Mouse (Mus musculus): ENCODE measurements around the gene Prph.
A peak's percentile ranks its signal among the peaks of the same experiment; 100 is the strongest.

The Prph gene

DNA sequence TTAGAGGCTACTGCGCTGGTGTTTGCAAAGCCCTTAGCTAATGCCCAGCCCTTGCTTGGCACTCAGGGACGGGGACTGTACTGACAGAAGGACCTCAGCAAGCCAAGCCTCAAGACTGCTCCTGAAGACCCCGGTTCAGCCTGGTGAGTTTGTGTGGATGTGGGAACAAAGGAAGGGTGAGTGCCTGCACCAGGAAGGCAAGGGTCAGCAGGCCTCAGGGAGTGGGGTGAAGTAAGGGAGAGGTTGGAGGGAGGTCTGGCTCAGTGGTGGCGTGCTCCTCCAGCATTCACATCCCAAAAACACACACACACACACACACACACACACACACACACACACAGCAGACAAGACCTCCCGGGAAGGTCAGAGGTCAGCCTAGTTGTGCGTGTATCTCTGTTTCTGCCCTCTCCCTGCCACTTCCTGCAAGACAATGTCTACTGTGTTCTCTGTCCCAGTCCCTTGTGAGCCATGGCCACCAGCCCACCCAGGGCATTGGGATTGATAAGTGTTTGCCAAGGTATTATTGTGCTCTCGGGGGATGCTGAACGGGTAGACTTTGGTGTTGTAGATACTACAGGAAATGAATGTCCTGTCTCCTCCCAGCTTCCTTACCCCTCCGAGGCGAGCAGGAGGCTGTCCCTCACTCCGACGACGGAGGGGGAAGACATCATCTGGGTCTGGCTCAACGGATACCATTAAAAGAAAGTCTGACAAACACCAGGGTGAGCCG, 23.4 kb downstream of the Prph start:
- no peak for DNase-seq

DNA sequence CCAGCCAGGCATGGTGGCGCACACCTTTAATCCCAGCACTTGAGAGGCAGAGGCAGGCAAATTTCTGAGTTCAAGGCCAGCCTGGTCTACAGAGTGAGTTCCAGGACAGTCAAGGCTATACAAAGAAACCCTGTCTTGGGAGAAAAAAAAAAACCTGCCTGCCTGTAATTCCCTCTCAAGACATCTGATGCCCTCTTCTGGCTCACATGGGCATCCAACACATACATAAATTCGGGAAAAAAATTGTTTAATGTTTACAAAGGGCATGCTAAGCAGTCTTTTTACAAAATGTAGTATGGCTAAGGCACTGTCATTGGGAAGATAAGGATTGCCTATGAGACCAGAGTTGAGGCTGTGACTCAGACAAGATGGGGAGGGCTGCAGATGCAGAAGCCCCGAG, 24.8 kb downstream of the Prph start:
- no peak for DNase-seq

- no peak for DNase-seq
Measured at GRCm38 (mm10) chr15:99082322-99082721, 27.3 kb downstream of the Prph start.

DNA sequence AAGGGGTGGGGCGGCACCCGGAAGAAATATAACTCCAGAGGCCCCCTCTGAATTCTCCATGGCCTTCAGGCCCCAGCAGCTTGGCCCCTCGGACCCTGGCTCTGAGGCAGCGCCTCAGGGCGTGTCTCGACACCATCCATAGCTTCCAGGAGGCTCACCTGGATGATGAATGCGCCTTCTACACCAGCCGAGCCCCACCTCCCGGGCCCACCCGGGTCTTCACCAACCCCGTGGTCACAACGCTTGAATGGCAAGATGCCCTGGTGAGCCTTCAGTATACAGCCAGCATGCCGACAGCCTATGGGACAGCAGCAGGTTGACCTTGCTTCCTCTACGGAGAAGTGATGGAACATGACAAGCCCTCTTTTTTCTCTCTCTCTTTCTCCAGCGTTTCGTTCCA, 27.9 kb downstream of the Prph start:
- no peak for DNase-seq

DNA sequence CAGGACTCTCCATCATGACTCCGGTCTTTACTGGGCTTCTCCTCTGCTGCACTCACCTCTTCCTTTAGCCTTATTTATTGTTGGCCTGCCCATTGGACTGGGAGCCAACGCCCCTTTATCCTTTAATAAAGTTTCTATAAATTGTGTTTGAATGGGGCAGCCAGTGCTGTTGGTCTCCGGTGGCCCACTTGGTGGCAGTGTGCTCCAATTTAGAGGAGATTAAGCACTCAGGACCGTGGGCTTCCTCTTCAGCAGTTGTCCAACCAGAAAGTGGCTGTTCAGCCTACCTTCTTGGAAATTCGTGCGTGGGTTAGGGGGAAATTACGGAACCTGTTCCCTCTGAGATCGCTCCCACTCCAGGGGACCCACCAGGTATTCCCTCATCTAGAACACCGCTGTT, 28.3 kb downstream of the Prph start:
- peak; percentile 73 for DNase-seq

GRCm38 (mm10) chr15:99083867-99084557, 29.0 kb downstream of the Prph start:
- DNase-seq: no peak

DNA sequence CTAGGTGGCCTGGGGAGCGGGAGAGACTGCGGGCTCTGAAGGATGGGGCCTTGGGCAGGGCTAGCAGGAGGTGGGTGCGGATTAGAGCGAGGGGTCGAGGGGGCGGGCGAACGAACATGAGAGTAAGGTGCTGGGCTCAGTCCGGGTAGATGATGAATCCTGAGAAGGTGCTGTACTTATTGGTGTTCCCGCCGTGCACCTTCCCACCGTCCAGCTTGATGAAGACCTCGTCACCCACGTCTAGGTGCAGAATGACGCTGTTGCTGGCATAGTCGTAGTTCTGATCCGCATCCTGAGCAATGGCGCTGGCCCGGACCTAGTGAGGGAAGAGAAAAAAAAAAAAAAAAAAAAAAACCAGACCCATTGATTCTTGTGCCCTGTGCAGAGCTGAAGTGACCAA, 29.6 kb downstream of the Prph start:
- no peak for DNase-seq

GRCm38 (mm10) chr15:99085997-99086396, 31.0 kb downstream of the Prph start:
- DNase-seq: no peak

GRCm38 (mm10) chr15:99087253-99088075, 32.5 kb downstream of the Prph start, which contains the start of gene C1ql4:
TSS of gene C1ql4 (minus strand) at chr15:99087817.
- DNase-seq: no peak

- peak; percentile 76 for DNase-seq
Measured at GRCm38 (mm10) chr15:99088292-99088691, 33.3 kb downstream of the Prph start.

- no peak for DNase-seq
Measured at GRCm38 (mm10) chr15:99089069-99089468, 34.1 kb downstream of the Prph start.

DNA sequence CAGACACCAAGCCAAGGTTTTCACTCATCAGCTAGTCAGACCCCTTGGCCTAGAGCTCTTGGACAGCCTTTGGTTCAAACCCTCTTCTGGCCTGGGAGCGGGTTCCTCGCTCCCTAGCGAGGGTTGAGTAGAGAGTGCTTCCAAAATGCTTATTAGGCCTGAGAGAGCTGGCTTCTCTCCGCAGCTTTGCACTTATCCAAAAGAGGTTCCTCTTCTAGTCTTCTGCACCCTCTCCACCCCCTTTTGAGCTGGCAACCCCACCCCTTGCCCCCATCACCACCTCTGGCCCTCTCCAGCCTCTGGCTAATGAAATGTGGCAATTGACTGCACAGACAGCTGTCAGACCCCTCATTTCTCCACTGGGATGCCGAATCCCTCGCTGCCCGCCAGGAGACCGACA, 37.9 kb downstream of the Prph start, which contains the start of gene Dnajc22:
Dnajc22 (plus strand) TSS at position 301 of the 400 bp plus-strand sequence.
- no peak for DNase-seq

DNA sequence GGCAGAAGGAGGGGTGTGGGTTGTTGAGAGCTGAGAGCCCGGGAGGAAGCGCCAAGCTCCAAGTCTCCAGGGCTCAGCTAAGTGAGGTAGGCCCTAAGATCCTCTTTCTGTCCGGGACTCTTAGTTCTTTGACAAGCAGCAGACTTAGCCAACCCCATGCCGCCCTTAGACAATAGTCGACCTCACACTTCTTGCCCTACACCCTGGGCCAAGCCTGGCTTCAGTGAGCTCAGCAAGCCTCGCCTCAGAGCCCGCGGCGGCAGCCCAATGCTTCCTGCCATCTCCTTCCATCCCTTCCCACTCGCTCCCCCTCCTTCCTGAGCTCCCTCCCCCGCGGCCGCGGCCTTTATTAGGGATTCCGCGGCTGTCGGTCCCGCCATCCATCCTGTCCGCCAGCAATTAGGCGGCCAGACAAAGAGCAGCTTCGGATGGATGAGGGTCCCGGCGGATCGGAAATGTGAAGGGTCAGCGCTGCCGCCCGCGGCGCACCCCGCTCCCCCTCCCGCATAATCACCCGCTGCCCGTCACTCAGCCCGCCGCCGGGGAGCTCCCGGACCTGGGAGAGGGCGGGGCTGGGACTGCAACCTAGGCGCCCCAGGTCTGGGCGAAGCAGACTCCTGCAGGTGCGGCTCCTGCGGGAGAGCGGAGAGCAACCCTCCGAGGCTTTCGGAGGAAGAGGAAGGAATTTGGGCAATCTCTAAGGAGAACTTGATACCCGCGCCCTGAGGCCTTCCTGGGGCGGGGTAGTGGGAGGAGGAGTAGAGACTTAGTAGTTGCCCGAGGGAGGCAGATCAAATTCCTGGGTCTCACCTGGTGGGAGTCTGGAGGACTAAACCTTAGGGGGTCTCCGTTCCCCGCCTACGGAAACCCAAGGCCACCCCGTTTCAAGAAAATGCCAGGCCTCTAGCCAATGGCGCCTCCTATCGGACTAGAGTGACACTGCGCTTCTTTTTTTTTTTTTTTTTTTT, 38.6 kb downstream of the Prph start:
- DNase-seq: peak; percentile 39

DNA sequence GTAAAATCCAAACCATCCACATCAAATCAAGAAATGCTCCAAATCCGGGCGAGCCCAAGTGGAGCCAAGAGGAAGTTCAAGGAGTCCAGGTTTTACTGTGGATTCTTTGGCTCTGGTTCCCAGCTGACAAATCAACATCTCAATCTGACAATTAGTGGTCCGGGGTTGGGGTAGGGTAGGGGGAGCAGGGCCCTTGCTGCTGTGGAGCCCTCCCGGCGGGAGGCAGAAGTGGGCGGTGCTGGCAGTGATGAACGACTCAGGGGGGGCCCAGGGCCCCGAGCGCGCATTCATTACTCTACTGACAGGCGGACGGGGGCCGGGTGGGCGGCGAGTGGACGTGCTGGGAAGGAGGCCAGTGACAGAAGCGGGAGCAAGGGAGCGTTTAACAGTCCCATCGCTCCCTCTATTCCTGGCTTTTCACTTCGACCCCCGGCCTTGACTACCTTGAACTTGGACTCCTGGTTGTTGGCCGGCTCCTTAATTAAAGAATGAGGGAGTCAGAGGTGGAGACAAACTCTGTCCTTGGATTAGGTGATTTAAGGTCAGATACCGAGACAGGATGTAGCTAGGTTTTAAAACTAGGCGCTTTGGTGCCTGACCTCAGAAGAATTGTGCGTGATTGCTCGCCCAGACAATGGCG, 39.8 kb downstream of the Prph start:
- no peak for DNase-seq

GRCm38 (mm10) chr15:99095356-99095755, 40.4 kb downstream of the Prph start:
- no peak for DNase-seq

GRCm38 (mm10) chr15:99096061-99096793, 41.3 kb downstream of the Prph start:
- no peak for DNase-seq

DNA sequence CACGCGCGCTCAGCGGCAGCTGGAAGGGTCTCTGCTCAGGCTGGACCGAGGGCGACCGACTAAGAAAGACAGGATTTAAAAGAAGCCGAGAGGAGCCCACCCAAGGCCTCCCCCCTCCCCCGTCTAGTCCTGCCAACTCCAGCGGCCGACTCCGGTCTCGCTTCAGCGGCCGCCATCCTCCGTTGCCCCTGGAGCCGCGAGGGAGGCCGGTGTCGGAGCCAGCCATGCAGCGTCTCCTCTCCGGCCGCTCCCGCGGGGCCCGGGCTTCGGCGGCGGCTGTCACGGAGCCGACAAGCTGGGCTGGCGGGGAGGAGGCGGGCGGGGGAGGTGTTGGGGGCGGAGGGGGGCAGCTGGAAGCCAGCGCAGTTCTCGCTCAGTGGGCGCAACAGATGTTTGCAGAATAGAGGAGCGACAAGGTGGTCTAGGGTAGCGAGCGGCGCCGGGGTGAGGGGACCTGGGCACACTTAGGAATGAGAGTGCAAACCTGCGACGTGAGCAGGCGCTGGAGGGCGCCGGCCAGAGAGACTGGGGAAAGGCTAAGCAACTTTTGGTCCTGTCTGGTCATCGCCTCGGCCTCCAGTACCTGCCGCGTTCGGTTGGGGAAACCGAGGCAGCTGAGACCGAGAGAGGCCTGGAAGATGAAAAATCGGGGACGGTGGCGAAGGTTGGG, 42.0 kb downstream of the Prph start:
- peak; percentile 62 for DNase-seq

- peak; percentile 62 for DNase-seq
Measured at GRCm38 (mm10) chr15:99097840-99098492, 43.0 kb downstream of the Prph start.

GRCm38 (mm10) chr15:99098493-99098861, 43.5 kb downstream of the Prph start:
- DNase-seq: peak; percentile 38

DNA sequence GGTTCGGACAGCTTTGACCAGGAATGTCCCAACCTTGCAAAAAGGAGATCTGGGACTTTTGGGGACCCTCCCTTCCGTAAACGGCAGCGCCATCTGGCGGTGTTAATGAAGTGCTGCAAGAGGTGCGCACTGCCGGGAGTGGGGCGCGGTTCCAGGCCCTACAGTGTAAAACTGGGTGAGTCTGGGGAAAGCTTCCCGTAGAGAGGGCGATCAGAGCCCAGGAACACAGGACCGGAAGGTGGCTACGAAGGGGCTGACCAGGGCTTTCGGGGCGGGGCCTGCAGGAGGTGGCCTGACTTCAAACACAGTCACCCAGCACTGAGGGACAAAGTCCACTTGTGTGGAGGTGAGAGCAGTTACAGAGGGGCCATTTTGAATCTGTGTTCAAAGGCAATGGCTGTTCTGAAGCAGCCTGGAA, 44.2 kb downstream of the Prph start:
- DNase-seq: peak; percentile 84

Data from kidney, adult 18-20 months (tissue).